Mouse (Mus musculus) frontal cortex, adult 2 months (tissue): ENCODE results near the gene Oas1a. TPM values are rescaled to one million over a fixed set of nuclear protein-coding genes. Genes with fewer than 3 reads are reported as not detected.

ENCODE experiments used
- DNase-seq, 2 experiments: peaks; one replicate each; pipeline ENCODE4 v3.0.0; 2022; ENCODE audit warnings: low spot score in 1 of 2; ENCODE audit errors: extremely low spot score in 1 of 2
- polyA plus RNA-seq: library from polyadenylated mRNA; depleted of rRNA; stranded (reverse); fragments of >200 nt; gene quantifications from 2 replicates; pipeline ENCODE4 v1.2.3, GENCODE M21; 2012; rRNA removed

The Oas1a gene
- polyA plus RNA-seq, 1 experiment: 2.1 TPM

DNA sequence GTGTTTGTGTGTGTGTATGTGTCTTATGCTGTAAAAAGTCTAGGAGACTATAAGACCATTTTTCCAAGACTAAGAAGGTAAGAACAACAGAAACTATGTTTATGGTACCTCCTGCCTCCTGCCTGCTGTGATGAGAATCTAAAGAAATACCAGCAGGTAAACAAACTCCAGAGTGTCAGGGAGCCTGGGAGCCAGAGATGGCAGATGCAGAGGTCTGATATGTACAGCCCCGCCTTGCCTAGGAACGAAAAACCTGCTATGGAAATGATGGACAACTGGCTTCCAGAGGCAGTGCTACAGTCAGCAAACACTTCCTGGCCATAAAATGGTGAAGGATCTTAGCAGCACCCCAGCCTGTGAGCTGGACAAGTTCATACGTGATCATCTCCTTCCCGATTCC lies 60.3 kb downstream of the Oas1a start, which contains the start of gene Oas1f:
Oas1f (plus strand) TSS at position 301 of the 400 bp plus-strand sequence.
- no peak for DNase-seq

Other genes with a start within 250 kb of the Oas1a start
- gene Dtx1, start 195.6 kb downstream of the Oas1a start, polyA plus RNA-seq: 93.3 and 99.3 TPM in 2 replicates
- gene Oas2, start 157.7 kb downstream of the Oas1a start, polyA plus RNA-seq: 0.86 and 0.96 TPM in 2 replicates
- 0.08 and 0.10 TPM in 2 replicates for gene Oas3, start 129.9 kb downstream of the Oas1a start, polyA plus RNA-seq
- gene Oas1e, start 112.0 kb downstream of the Oas1a start, polyA plus RNA-seq: not detected in 2 replicates
- gene Oas1c, start 95.0 kb downstream of the Oas1a start, polyA plus RNA-seq: 1.2 and 1.6 TPM in 2 replicates
- not detected in 2 replicates for gene Oas1f, start 60.2 kb downstream of the Oas1a start, polyA plus RNA-seq
- gene Oas1h, start 46.1 kb downstream of the Oas1a start, polyA plus RNA-seq: not detected in 2 replicates
- gene Oas1g, start 19.9 kb downstream of the Oas1a start, polyA plus RNA-seq: 0.42 and 0.68 TPM in 2 replicates
- 0.08 TPM in 1 of 2 replicates, not detected in the other for gene Oas1d, start 7.0 kb upstream of the Oas1a start, polyA plus RNA-seq
- gene Rph3a, start 102.6 kb upstream of the Oas1a start, polyA plus RNA-seq: 188 and 208 TPM in 2 replicates